Mouse (Mus musculus) liver, adult 2 months (tissue): Measurements from ENCODE around the gene Gm32717. TPM values are rescaled to one million over a fixed set of nuclear protein-coding genes. Genes with fewer than 3 reads are reported as not detected.
"Not testable (repeated sequence)": the region's sequence is repeated elsewhere in the genome, so short reads cannot be mapped to it uniquely, and the experiment has no call there.

ENCODE experiments used
- DNase-seq: peaks from one replicate; pipeline ENCODE4 v3.0.0-alpha.2; 2011; ENCODE audit warnings: low read depth, low spot score; ENCODE audit errors: extremely low read depth
- H3K27ac ChIP-seq: fragments of 200-500 bp; replicated peaks from 2 replicates; pipeline ENCODE4 v1.5.1; 2012; ENCODE audit warnings: low read depth, mild to moderate bottlenecking, control low read depth, inconsistent platforms, low read length; ENCODE audit not compliant: insufficient read depth
- H3K27me3 ChIP-seq: fragments of 200-500 bp; 2 replicates; pipeline ENCODE4 v1.6.1; 2012; ENCODE audit warnings: mild to moderate bottlenecking, moderate library complexity, low read length, inconsistent platforms; ENCODE audit not compliant: control insufficient read depth, insufficient read depth
- H3K36me3 ChIP-seq: fragments of 200-500 bp; 2 replicates; pipeline ENCODE4 v1.6.1; 2012; ENCODE audit warnings: low read length, inconsistent platforms; ENCODE audit not compliant: control insufficient read depth, insufficient read depth
- H3K4me1 ChIP-seq: fragments of 200-500 bp; 2 replicates; pipeline ENCODE4 v1.6.1; 2011; ENCODE audit warnings: low read length; ENCODE audit not compliant: control insufficient read depth, insufficient read depth
- H3K4me3 ChIP-seq: fragments of 200-500 bp; 2 replicates; pipeline ENCODE4 v1.5.1; 2011; ENCODE audit warnings: low read depth, mild to moderate bottlenecking, control low read depth, low read length, moderate library complexity; ENCODE audit not compliant: insufficient read depth
- H3K79me2 ChIP-seq: fragments of 200-500 bp; 2 replicates; pipeline ENCODE4 v1.6.1; 2012; ENCODE audit warnings: inconsistent platforms, mild to moderate bottlenecking, low read length, moderate library complexity; ENCODE audit not compliant: control insufficient read depth, insufficient read depth
- H3K9ac ChIP-seq: fragments of 200-500 bp; 2 replicates; pipeline ENCODE4 v1.6.1; 2012; ENCODE audit warnings: low read depth, mild to moderate bottlenecking, control low read depth, inconsistent platforms, low read length
- CTCF ChIP-seq: fragments of 200-500 bp; IDR thresholded peaks from 2 replicates; pipeline ENCODE4 v1.5.1; 2011; ENCODE audit warnings: low read depth, low read length, control low read depth
- POLR2A ChIP-seq: fragments of 200-500 bp; IDR thresholded peaks from 2 replicates; pipeline ENCODE4 v1.6.1; 2011; ENCODE audit warnings: low read length, control low read depth; ENCODE audit not compliant: insufficient read depth; ENCODE audit errors: extremely low read depth
- WGBS: fragments of 180-500 bp; shearing (Covaris S2); methylation state at CpG from one replicate; pipeline ENCODE4 v1.1.7; 2018; 5-methylcytosine and 5-hydroxymethylcytosine counted together
- polyA plus RNA-seq: library from polyadenylated mRNA; depleted of rRNA; stranded (reverse); fragments of >200 nt; gene quantifications from 2 replicates; pipeline ENCODE4 v1.2.3, GENCODE M21; 2012
- total RNA-seq: library from RNA; depleted of rRNA; stranded (reverse); fragments of >200 nt; gene quantifications from 2 replicates; pipeline ENCODE4 v1.2.3, GENCODE M21; 2014

Gene Gm32717
- total and polyA plus RNA-seq, 2 experiments, result not detected

DNA sequence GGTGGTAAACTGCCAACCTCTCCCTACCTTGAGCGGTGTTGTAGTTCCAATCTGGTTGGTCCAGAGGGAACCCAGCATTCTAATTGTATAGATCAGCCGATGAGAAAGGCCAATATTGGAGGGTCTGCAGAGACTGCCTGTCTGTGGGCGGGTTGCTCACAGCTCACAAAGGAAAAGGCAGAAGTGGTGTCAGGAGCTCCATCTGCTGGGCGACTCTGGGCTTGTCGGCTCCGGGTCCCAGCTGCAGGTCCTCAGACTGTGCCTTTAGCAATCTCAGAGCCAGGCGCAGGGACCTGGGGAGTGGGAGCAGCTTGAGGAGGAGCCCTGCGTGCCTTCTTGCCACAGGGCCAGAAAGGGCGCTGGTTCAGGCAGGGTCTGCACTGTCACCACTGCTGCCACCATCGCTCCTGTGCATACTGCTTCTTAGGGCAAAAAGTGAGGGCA, 10.3 kb upstream of the Gm32717 start:
- H3K4me1 ChIP-seq, result no peaks in the 10 kb centered on the region
- no peaks in the 10 kb centered on the region for H3K36me3 ChIP-seq
- no peaks in the 10 kb centered on the region for H3K27me3 ChIP-seq
- DNase-seq, result no peak
- H3K79me2 ChIP-seq, result no peaks in the 10 kb centered on the region
- no peak overlapping the region for H3K9ac ChIP-seq
- H3K4me3 ChIP-seq, result no peak overlapping the region
- TF ChIP-seq CTCF (no peak), POLR2A (no peak)
- 48% methylated on average over 10 of the region's 10 CpGs for WGBS
- no peak overlapping the region for H3K27ac ChIP-seq

DNA sequence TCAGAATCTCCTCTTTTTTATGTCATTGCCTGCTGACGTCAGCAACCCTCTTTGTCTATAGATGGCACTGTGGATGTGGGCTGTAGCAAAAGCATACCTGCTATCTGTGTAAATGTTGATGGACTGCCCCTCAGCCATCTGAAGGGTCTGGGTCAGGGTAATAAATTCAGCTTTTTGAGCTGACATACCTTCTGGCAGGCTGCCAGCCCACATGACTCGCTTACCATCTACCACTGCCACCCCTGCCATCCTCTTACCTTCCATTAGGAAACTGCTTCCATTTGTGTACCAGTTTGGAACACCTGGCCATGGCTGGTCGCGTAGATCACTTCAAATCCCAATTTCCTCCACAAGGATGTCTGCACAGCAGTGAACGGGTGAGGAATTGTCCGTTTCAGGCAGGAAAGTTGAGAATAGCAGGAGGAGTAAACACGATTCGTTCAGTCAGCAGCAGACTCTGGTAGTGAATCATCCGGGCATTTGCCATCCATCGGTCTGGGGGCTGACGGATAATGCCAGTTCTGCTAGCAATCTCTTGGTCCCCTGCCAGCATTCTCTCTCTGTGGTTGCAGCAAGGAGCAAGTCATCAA, 8.5 kb upstream of the Gm32717 start:
- H3K4me3 ChIP-seq, H3K79me2 ChIP-seq, H3K27ac ChIP-seq, H3K4me1 ChIP-seq, H3K27me3 ChIP-seq, H3K36me3 ChIP-seq, DNase-seq, H3K9ac ChIP-seq: not testable (repeated sequence)
- WGBS, result 84% methylated on average over 11 of the region's 11 CpGs

DNA sequence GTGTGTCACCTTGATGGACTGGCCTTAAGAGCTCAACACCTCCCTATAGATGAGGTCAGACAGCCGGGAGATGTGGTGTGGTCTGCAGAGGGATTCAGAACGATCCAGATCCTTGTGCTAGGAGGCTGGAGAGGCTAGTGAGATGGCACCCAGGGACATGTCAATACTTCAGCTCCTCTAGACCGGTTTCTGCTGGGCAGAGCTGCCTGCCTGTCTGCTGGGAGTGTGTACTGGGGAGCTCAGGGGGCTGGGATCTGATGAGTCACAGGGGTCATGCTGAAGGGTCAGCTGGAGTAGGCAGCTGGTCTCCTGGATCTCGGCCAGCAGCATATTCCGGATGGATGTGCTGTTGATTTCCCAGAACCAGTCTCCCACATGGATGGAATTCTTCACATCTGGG, 8.0 kb downstream of the Gm32717 start:
- DNase-seq, H3K27me3 ChIP-seq, H3K36me3 ChIP-seq, H3K27ac ChIP-seq, H3K4me3 ChIP-seq, H3K9ac ChIP-seq, H3K79me2 ChIP-seq, H3K4me1 ChIP-seq: not testable (repeated sequence)
- WGBS, result 80% methylated on average over 1 of the region's 5 CpGs

DNA sequence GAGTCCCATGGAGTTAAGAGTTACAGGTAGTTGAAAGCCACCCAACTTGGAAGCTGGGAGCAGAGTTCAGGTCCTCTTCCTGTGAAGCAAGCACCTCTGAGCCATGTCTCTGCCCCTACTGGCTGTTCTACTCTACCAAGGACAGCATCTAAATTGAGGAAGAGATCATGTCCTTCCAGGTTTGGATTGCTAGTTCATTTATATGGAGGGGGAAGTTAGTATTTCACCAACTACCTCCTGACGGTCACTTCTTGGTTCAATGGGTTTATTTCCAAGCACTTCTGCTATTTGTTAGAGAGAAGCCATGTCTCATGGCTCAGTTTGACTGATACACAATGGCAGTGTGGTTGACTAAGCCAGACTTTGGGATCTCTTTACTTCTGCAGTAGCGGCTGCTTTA, 13.0 kb downstream of the Gm32717 start:
- H3K36me3 ChIP-seq, H3K27ac ChIP-seq, H3K4me3 ChIP-seq, DNase-seq, H3K9ac ChIP-seq, H3K79me2 ChIP-seq, H3K27me3 ChIP-seq, H3K4me1 ChIP-seq: not testable (repeated sequence)
- no CpG with 5 or more reads among the region's 2 CpGs for WGBS

DNA sequence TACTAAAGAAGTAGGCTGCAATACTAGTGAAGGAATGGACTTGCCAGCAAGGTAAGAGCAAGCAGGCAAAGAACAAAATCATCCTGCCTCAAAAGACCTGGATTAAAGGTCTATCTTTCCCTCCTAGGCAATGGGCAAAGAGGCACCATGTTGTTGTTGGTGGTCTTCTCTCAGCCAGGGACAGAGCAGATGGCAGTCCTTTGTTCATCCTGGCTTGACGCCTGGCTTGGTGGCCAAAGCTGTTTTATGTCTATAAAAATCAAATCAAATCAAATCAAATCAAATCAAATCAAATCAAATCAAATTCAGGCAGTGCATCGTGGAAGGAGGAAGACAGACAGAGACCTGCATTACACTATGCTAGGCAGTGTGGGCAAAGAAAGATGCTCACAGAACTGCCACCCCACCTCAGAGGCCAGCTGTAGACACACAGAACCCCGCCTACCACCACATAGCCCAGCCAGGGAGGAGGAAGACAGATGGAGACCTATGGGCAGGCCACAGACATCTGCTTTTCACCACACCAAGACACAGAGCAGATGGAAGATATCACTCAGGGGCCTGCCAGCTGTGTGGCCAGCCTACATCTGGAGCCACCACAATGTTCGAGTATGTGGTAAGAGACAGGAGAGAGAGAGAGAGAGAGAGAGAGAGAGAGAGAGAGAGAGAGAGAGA, 24.7 kb downstream of the Gm32717 start:
- WGBS, result 88% methylated on average over 2 of the region's 4 CpGs
- H3K79me2 ChIP-seq, H3K27ac ChIP-seq, H3K4me3 ChIP-seq, DNase-seq, H3K36me3 ChIP-seq, H3K27me3 ChIP-seq, H3K4me1 ChIP-seq, H3K9ac ChIP-seq: not testable (repeated sequence)

DNA sequence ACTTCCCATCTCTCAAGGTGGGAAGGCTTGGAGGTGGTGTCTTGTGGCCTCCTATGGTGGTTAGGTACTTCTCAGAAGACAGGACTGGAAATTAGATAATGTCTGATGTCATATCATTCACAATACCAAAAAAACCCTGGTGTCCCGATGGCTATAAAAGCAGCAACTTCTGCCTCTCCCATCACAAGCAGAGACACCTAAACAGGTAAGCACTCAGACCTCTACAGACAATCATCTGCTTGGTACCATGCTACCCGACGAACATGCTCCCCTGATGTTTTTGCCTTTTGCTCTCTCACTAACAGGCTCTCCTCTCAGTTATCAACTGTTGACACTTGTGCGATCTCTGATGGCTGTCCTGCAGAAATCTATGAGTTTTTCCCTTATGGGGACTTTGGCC, 35.9 kb downstream of the Gm32717 start, which contains the start of gene Il22:
Il22 (plus strand) TSS at position 301 of the 400 bp plus-strand sequence.
- no peaks in the 10 kb centered on the region for H3K79me2 ChIP-seq
- H3K4me1 ChIP-seq, result no peaks in the 10 kb centered on the region
- no peak for DNase-seq
- no peak for TF ChIP-seq CTCF
- TF ChIP-seq POLR2A, result no peak
- no peaks in the 10 kb centered on the region for H3K36me3 ChIP-seq
- 90% methylated on average over 4 of the region's 4 CpGs for WGBS
- H3K27me3 ChIP-seq, result no peaks in the 10 kb centered on the region
- H3K27ac ChIP-seq, result no peak within 1 kb of the TSS
- H3K4me3 ChIP-seq, result no peak within 1 kb of the TSS
- H3K9ac ChIP-seq, result no peak within 1 kb of the TSS

DNA sequence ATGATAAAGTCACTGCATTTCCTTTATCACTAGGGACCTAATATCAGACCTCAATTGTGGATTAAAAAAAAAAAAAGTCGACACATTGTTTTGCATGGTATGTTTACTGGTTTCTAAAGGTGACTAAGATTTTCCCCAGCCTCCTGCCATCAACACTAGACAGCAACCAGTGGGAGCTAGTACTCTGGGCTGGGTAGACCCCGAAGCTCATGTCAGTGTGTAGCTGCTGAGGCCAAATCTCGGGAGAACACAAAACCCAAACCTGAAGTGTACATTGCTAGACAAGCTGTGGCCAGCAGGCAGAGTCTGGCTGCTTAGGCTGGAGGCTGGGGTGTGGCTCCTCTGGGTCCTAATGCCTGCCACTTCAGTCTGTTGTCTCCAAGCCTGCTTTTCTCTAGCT, 45.4 kb downstream of the Gm32717 start:
- WGBS, result 26% methylated on average over 3 of the region's 3 CpGs

More for the DNA sequence above, 45.4 kb downstream of the Gm32717 start:
- not testable (repeated sequence) for H3K9ac ChIP-seq, DNase-seq, H3K4me1 ChIP-seq, H3K4me3 ChIP-seq, H3K27ac ChIP-seq, H3K36me3 ChIP-seq, H3K79me2 ChIP-seq, H3K27me3 ChIP-seq
